In the genomic region with DNA sequence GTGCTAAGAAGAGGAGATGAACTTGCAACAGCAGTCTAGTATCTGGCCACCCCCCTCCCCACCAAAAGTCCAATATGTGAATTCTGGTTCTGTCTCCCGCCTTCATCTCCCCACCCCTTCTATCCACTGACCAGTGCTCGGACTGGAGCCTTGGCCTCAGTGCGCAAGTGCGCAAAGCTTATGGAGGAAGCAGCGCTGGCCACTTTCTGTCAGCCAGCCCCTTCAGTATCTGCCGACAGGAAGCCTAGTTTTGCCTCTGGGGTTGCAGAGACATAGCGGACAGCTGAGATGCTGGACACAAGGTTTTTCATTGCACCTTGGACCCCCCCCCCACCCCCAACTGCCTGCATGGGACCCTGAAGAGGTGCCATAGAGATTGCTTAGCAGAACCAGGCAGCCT, we compare ENCODE assay signal across 12 mouse cellular contexts. TPM values are rescaled to one million over a fixed set of nuclear protein-coding genes. Genes with fewer than 3 reads are reported as not detected.
DNase-seq lines count a peak whose midpoint lies in the region; ATAC-seq lines count a peak whose summit lies in the region.
"Had no signal": no experiment of that assay in that cellular context is flagged by ENCODE, and none has a peak within 500 bp of the region (broad histone marks: within the 10 kb centered on the region; RNA-seq: fewer than 3 reads in every experiment).

No protein-coding gene starts in this region.

- H3K27ac ChIP-seq in heart, embryonic 14.5 days (replicated peaks in 1 of 2; ENCODE audit: control insufficient read depth in 1 of 2, insufficient read depth in 1 of 2, low read depth in 2 of 2, low read length in 2 of 2): no peak overlapping the region
- H3K27ac ChIP-seq in hindbrain, embryonic 14.5 days: no peak overlapping the region
- no peak overlapping the region for H3K27ac ChIP-seq in midbrain, embryonic 15.5 days
- H3K27ac ChIP-seq: intestine, embryonic 15.5 days had no signal

- peaks cover 5% of the 10 kb centered on the region; the same call in 1 of the 2 replicates for H3K9me3 ChIP-seq in heart, embryonic 14.5 days (ENCODE audit: control insufficient read depth, low read length)
- H3K9me3 ChIP-seq in hindbrain, embryonic 14.5 days (ENCODE audit: control insufficient read depth, low read length): no peaks in the 10 kb centered on the region
- no peaks in the 10 kb centered on the region for H3K9me3 ChIP-seq in midbrain, embryonic 15.5 days
- H3K9me3 ChIP-seq: intestine, embryonic 15.5 days had no signal

- H3K4me3 ChIP-seq in heart, embryonic 14.5 days (ENCODE audit: control insufficient read depth in 1 of 2, insufficient read depth in 1 of 2, low read depth in 1 of 2, low read length in 2 of 2): peak overlapping the region in 1 of 2 experiments; percentile 18; a peak in 1 of 4 replicates
- H3K4me3 ChIP-seq in hindbrain, embryonic 14.5 days (replicated peaks; ENCODE audit: low read length): peak overlapping the region; percentile 7; the same call in 1 of the 2 replicates
- H3K4me3 ChIP-seq in midbrain, embryonic 15.5 days: no peak overlapping the region

- WGBS in heart, embryonic 14.5 days: under 1% methylated on average over 7 of the region's 7 CpGs
- 5% methylated on average over 7 of the region's 7 CpGs for WGBS in hindbrain, embryonic 14.5 days
- WGBS in midbrain, embryonic 15.5 days: 0% methylated on average over 7 of the region's 7 CpGs

- peaks cover 100% of the 10 kb centered on the region for H3K27me3 ChIP-seq in heart, embryonic 14.5 days (ENCODE audit: control insufficient read depth, insufficient read depth, low read length)
- H3K27me3 ChIP-seq in hindbrain, embryonic 14.5 days (ENCODE audit: control insufficient read depth, insufficient read depth, low read length): peaks cover 88% of the 10 kb centered on the region
- H3K27me3 ChIP-seq in midbrain, embryonic 15.5 days (replicated peaks): peaks cover 97% of the 10 kb centered on the region

- 0 out of 2 replicates have a peak overlapping the region, but pooled peaks have one; percentile 57 for H3K4me2 ChIP-seq in heart, embryonic 14.5 days (ENCODE audit: low read length)
- H3K4me2 ChIP-seq in hindbrain, embryonic 14.5 days (replicated peaks): peak overlapping the region; percentile 41
- no peak overlapping the region for H3K4me2 ChIP-seq in midbrain, embryonic 15.5 days

- H3K4me1 ChIP-seq in heart, embryonic 14.5 days (ENCODE audit: control insufficient read depth in 2 of 2, insufficient read depth in 2 of 2, low read length in 2 of 2): peaks cover 7 to 13% of the 10 kb centered on the region in 2 experiments; a peak in 3 of 4 replicates
- peaks cover 36% of the 10 kb centered on the region for H3K4me1 ChIP-seq in hindbrain, embryonic 14.5 days (replicated peaks; ENCODE audit: control insufficient read depth, insufficient read depth, low read length)
- peaks cover 23% of the 10 kb centered on the region for H3K4me1 ChIP-seq in midbrain, embryonic 15.5 days

- H3K9ac ChIP-seq in heart, embryonic 14.5 days (ENCODE audit: low read length): no peak overlapping the region
- no peak overlapping the region for H3K9ac ChIP-seq in hindbrain, embryonic 14.5 days
- H3K9ac ChIP-seq in midbrain, embryonic 15.5 days: no peak overlapping the region
- H3K9ac ChIP-seq: intestine, embryonic 15.5 days had no signal

- no peak for DNase-seq in heart, adult 8-10 months (ENCODE audit: low spot score)
- peak; percentile 66 for DNase-seq in embryo, embryonic 11 days
- no peak for DNase-seq in hindbrain, embryonic 14.5 days (ENCODE audit: low spot score)
- DNase-seq in frontal cortex, postnatal 25 days (ENCODE audit: low spot score in 2 of 2): no peak
- DNase-seq in thymus, postnatal 4 days: no peak
- DNase-seq: adrenal gland, postnatal 14 days; cerebellum, adult 11 months; left cerebral cortex, postnatal 4 days; lung, postnatal 36 days had no signal

- ATAC-seq in heart, embryonic 14.5 days (ENCODE audit: insufficient number of reproducible peaks, insufficient read depth, low FRiP score, low read depth): no peak
- no peak for ATAC-seq in hindbrain, embryonic 14.5 days (ENCODE audit: low FRiP score)
- ATAC-seq in midbrain, embryonic 15.5 days (replicated peaks): peak; percentile 24; the same call in 1 of the 2 replicates
- ATAC-seq: intestine, embryonic 15.5 days had no signal

- no peaks in the 10 kb centered on the region for H3K36me3 ChIP-seq in heart, embryonic 14.5 days (ENCODE audit: control insufficient read depth, insufficient read depth, low read length)
- H3K36me3 ChIP-seq in hindbrain, embryonic 14.5 days (replicated peaks; ENCODE audit: control insufficient read depth, insufficient read depth): no peaks in the 10 kb centered on the region
- H3K36me3 ChIP-seq in midbrain, embryonic 15.5 days (replicated peaks): no peaks in the 10 kb centered on the region
- H3K36me3 ChIP-seq: intestine, embryonic 15.5 days had no signal

RNA-seq across cellular contexts. Expression of gene Gbx2, which starts 8.7 kb away (rescaled TPM):
- 0.12 and 0.27 TPM in 2 replicates for polyA plus RNA-seq in heart, embryonic 14.5 days (2014; fragmentation: Nextera tagmentation; extraction: Ambion mirVana)
- under 1 TPM in 1 of 4 experiments, not detected in 3; 0.22 TPM for total RNA-seq in heart, adult 8-10 months (2022)
- 40.6 and 41.6 TPM in 2 replicates for polyA plus RNA-seq in hindbrain, embryonic 14.5 days (2014; fragmentation: Nextera tagmentation; extraction: Ambion mirVana)
- 18.4 and 23.8 TPM in 2 replicates for polyA plus RNA-seq in midbrain, embryonic 15.5 days (2015; fragmentation: Nextera tagmentation; extraction: Ambion mirVana)
- total RNA-seq: adrenal gland, postnatal 14 days had no signal

Comparison
In these comparisons a context has a peak if more than half of its experiments do, and no peak if none do; other contexts are left out.
1. RNA of gene Gbx2, which starts 8.7 kb away (polyA plus RNA-seq): 40.6 to 41.6 TPM in hindbrain, embryonic 14.5 days and 18.4 to 23.8 TPM in midbrain, embryonic 15.5 days; 0.12 to 0.27 TPM in heart, embryonic 14.5 days; every median in the first group is over 10 times any median in the second.